Mouse (Mus musculus) cortical plate, adult 2 months (tissue): ENCODE data around the gene Rgs6. TPM values are rescaled to one million over a fixed set of nuclear protein-coding genes. Genes with fewer than 3 reads are reported as not detected.

Experiments
- H3K27ac ChIP-seq: fragments of 200-500 bp; 2 replicates; pipeline ENCODE4 v1.5.1; 2012; ENCODE audit warnings: low read length, control low read depth, inconsistent platforms; ENCODE audit not compliant: insufficient read depth
- H3K4me1 ChIP-seq: fragments of 200-500 bp; 2 replicates; pipeline ENCODE4 v1.6.1; 2011; ENCODE audit warnings: low read length; ENCODE audit not compliant: control insufficient read depth, insufficient read depth
- H3K4me3 ChIP-seq: fragments of 200-500 bp; 2 replicates; pipeline ENCODE4 v1.5.1; 2011; ENCODE audit warnings: mild to moderate bottlenecking, low read length, control low read depth; ENCODE audit not compliant: insufficient read depth
- CTCF ChIP-seq: fragments of 200-500 bp; IDR thresholded peaks from 2 replicates; pipeline ENCODE4 v1.5.1; 2011; ENCODE audit warnings: mild to moderate bottlenecking, control low read depth, low read length; ENCODE audit not compliant: insufficient read depth; ENCODE audit errors: extremely low read depth
- POLR2A ChIP-seq: fragments of 200-500 bp; IDR thresholded peaks from 2 replicates; pipeline ENCODE4 v1.6.1; 2011; ENCODE audit warnings: mild to moderate bottlenecking, low read length, control low read depth; ENCODE audit not compliant: insufficient read depth; ENCODE audit errors: extremely low read depth
- polyA plus RNA-seq: library from polyadenylated mRNA; depleted of rRNA; stranded (reverse); fragments of >200 nt; gene quantifications from 2 replicates; pipeline ENCODE4 v1.2.3, GENCODE M21; 2012

Rgs6 gene
- polyA plus RNA-seq, 1 experiment = 40.0 TPM

DNA sequence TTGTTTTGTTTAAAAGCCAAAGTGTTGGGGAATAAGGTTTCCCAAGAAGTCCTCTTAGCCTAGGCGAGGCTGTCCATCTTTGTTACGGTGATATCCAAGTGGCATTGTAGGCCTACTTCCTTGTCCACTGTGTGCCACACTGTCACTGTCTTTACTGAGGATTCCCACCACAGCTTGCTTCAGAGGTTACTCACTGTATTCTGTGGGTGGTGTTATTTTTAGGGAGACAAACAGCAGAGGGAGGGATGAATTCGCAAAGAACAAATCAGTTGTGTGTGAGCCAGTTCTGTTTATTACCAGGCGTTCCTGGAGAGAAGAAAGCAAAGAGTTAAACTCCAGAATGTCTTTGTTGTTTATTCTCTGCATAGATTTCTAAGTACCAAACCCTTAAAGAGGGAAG is 537.2 kb downstream of the Rgs6 start:
- TF ChIP-seq POLR2A (no peak), CTCF (no peak)
- no peak overlapping the region for H3K27ac ChIP-seq
- H3K4me3 ChIP-seq = no peak overlapping the region
- peaks cover 4% of the 10 kb centered on the region; the same call in 1 of the 2 replicates for H3K4me1 ChIP-seq

DNA sequence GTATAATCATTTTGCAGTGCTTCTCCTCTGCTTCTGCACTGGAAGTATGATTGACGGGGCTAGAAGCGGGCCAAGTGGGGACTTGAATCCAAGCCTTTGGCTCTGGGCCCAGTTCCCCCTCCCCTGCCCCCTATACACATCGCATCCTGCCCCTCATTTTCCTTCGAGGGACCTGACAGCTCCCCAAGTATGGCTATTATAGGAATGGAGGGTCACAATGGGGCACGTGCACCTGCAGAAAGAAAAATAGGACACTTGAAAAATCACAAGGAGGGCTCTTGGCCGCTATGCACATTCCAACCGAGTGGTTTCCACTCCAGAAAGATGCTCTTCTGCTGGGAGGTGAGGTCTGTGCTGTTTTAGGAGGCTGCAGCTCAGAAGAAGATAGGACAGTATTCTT is 538.8 kb downstream of the Rgs6 start:
- no peak for TF ChIP-seq POLR2A
- no peak for TF ChIP-seq CTCF
- H3K27ac ChIP-seq = no peak overlapping the region
- H3K4me3 ChIP-seq = no peak overlapping the region
- H3K4me1 ChIP-seq = peaks cover 4% of the 10 kb centered on the region; the same call in 1 of the 2 replicates

DNA sequence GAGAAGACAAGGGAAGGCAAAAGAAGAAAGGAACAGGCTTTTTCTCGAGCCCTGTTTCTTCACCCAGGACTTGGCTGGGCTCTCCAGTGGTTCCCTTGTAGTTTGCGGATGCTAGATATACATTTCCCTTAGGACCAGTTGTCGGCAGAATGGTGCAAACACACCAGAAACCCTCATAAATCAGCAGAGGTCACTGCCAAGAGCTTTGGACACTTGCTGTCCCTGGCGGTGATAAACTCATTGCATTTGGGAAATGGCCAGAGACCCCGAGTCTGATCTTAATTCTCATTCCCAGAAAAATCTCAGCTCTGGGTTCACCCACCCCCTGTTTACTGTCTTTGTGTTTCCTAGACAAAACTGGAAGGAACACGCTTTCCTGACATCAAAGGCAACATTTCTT is 539.9 kb downstream of the Rgs6 start:
- no peak for TF ChIP-seq POLR2A
- TF ChIP-seq CTCF = no peak
- Histone ChIP-seq H3K4me3 (no peak overlapping the region), H3K4me1 (peaks cover 4% of the 10 kb centered on the region; the same call in 1 of the 2 replicates), H3K27ac (no peak overlapping the region)

DNA sequence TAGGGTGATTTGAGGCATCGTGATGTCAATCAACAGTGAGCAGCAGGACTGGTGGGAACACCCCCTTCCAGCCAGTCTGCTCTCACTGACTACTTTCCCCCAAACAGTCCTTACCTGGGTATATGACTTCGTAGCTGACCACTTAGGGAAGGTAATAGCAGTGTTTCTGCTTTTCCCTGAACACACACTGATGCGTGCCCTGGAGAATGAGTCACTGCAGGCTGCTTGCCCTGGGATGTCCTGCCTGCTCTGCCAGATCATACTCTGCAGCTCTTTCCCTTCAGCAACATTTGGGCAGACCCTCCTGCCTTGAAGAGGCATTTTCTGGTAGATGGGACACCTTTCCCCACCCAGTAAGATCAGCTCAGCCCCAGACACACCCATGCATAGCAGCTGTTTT is 540.5 kb downstream of the Rgs6 start:
- Histone ChIP-seq H3K4me1 (peaks cover 6% of the 10 kb centered on the region), H3K27ac (no peak overlapping the region), H3K4me3 (no peak overlapping the region)
- TF ChIP-seq CTCF = no peak
- TF ChIP-seq POLR2A = no peak

DNA sequence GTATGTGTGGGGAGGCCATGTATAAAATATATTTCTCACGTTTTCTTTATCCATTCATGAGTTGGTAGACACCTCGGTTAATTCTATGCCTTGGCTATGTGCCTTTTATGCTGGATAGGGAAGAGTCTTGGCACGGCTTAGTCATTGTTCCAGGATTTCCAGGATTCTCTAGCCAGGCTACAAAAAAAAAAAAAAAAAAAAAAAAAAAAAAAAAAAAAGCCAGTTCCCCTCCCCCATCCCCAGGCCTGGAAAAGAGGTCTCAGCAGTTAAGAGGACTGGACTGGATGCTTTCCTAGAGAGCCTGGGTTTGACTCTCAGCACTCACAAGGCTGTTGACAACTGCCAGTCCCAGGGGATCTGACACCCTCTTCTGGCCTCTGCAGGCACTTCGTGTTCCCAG is 543.3 kb downstream of the Rgs6 start:
- no peak overlapping the region for H3K27ac ChIP-seq
- H3K4me1 ChIP-seq = peaks cover 2% of the 10 kb centered on the region
- no peak overlapping the region for H3K4me3 ChIP-seq
- no peak for TF ChIP-seq POLR2A
- no peak for TF ChIP-seq CTCF

DNA sequence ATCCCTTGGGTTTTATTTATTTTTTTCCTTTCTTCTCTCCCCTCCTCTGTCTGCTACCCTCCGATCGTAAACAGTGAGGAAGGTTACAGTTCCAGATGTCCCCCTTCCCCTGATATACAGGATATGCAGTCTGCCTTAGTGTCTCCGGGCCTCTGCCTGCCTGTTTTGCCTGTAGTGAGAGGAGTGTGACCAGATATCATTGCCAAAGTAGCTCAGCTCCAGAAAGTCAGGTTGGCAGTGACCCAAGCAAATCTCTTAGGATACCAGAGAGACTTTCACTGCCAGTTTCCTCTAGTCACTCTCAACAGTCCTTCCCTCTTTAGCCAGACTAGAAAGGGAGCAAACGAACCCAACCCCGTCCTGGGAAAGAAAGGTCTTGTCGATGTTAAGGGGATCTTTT is 545.7 kb downstream of the Rgs6 start:
- TF ChIP-seq CTCF = no peak
- Histone ChIP-seq H3K4me1 (peaks cover 2% of the 10 kb centered on the region), H3K27ac (no peak overlapping the region), H3K4me3 (no peak overlapping the region)

DNA sequence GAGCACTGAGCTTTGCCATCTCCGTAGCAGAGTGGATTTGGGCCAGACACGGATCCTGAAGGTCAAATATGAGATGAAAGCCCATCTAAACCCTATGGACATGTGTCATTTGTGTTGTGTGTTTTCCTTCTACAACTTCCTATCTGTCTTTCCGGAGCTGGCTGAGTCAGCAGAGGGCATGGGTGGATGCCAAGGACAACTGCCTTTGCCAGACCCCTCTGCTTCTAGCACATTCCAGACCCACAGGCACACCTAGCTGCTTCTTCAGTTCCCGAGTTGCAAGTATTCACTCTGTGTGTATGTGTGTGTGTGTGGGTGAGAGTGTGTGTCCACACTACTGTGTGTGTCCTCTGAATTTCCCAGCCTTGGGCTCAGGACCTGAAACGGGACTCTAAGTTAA is 547.9 kb downstream of the Rgs6 start:
- H3K4me1 ChIP-seq = peaks cover 2% of the 10 kb centered on the region
- TF ChIP-seq POLR2A (no peak), CTCF (no peak)
- no peak overlapping the region for H3K27ac ChIP-seq
- H3K4me3 ChIP-seq = no peak overlapping the region

DNA sequence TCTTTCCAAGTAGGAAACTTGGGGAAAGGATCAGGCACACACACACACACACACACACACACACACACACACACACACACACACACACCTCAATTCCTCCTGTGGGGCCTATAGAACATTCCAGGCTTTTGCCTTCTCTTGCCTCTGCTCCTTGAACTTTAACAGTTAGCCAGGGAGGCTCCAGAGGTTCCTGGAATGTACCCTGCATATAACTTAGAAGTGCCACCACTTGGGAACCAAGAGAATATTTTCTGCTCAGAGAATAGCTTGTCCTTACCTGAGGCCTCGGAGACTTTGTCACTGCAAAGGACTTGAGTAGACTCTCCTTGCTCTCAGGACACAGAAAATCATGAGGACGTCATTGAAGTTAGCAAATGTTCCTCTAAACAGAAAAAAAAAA is 548.4 kb downstream of the Rgs6 start:
- Histone ChIP-seq H3K4me1 (peaks cover 2% of the 10 kb centered on the region), H3K27ac (no peak overlapping the region), H3K4me3 (no peak overlapping the region)
- no peak for TF ChIP-seq POLR2A
- no peak for TF ChIP-seq CTCF

DNA sequence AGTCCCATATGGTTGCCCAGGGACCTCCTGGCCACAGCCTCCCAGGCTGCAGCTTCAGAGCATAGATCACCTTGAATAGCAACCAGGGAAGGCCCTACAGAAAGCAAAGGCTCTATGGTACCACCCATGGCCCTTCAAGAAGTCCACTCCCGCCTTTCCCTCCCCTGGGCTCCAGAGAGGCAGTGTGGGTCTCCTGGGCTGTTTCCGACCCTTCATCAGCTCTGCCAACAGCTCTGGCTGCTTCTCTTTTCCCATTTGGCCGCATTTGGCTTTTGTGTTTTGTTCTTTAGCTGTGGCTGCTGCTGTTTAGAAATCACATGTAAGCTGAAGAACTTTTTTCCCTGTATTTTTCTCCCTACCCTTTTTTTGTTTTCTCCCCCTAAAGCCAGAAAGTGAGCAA is 548.9 kb downstream of the Rgs6 start:
- peaks cover 2% of the 10 kb centered on the region for H3K4me1 ChIP-seq
- H3K27ac ChIP-seq = no peak overlapping the region
- TF ChIP-seq CTCF (no peak), POLR2A (no peak)
- no peak overlapping the region for H3K4me3 ChIP-seq

DNA sequence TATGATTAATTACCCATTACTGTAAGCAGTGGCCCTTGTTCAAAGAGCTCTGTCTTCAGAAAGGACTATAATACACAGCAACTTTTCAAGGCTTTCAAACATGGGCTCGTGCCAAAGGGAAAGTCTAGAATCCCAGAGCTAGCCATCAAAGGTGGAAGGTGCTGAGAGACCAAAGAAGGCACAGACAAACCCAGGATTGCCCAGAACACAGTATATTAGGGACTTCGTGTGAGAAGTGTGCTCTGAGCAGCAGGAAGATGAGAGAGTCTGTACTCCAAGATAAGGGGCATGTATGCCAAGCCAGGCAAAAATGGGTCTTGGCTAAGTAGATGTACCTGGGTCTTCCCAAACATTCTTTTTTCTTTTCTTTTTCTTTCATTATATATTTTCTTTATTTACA is 553.1 kb downstream of the Rgs6 start:
- TF ChIP-seq POLR2A (no peak), CTCF (no peak)
- no peak overlapping the region for H3K4me3 ChIP-seq

DNA sequence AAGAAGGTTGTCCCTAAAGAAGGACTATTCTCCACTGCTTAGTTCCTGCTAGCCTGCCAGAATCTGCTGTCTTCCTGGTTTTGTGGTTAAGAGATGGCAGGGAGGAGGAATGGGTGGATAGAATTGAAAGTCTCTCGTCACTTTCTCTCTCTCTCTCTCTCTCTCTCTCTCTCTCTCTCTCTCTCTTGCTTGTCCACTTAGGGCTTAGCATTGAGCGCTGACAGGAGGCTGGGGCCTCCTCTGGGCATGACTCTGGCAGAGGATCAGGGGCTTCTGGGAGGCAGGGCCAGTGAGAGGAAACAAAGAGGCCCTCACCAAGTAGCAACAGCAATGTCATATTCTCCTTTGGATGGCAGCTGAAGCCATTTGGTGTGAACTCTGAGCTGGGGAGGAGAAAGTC is 554.4 kb downstream of the Rgs6 start:
- no peak for TF ChIP-seq CTCF
- no peak for TF ChIP-seq POLR2A
- no peak overlapping the region for H3K4me3 ChIP-seq
- H3K4me1 ChIP-seq = no peaks in the 10 kb centered on the region
- no peak overlapping the region for H3K27ac ChIP-seq

More for the DNA sequence above, 553.1 kb downstream of the Rgs6 start:
- H3K27ac ChIP-seq = no peak overlapping the region
- no peaks in the 10 kb centered on the region for H3K4me1 ChIP-seq
